Mouse (Mus musculus) telencephalon, adult 2 months (tissue): ENCODE data around the gene Gm5767.
A peak's percentile ranks its signal among the peaks of the same experiment; 100 is the strongest.

Experiments
- DNase-seq: peaks from one replicate; pipeline ENCODE4 v3.0.0-alpha.2; 2011; ENCODE audit warnings: low read depth, low spot score

Gm5767 gene

GRCm38 (mm10) chr16:8670041-8671035, 10.2 kb upstream of the Gm5767 start:
- peak; percentile 48 for DNase-seq

- peak; percentile 54 for DNase-seq
Observed at GRCm38 (mm10) chr16:8671551-8672349, 8.8 kb upstream of the Gm5767 start, which contains the start of gene Carhsp1. TSS of gene Carhsp1 (minus strand) at chr16:8672155.

- DNase-seq, result no peak
Observed at GRCm38 (mm10) chr16:8672350-8672687, 8.3 kb upstream of the Gm5767 start.

- DNase-seq, result no peak
Observed at GRCm38 (mm10) chr16:8672811-8673210, 7.8 kb upstream of the Gm5767 start.

- DNase-seq, result no peak
Observed at GRCm38 (mm10) chr16:8673343-8673742, 7.2 kb upstream of the Gm5767 start.

GRCm38 (mm10) chr16:8674165-8674564, 6.4 kb upstream of the Gm5767 start:
- no peak for DNase-seq

DNA sequence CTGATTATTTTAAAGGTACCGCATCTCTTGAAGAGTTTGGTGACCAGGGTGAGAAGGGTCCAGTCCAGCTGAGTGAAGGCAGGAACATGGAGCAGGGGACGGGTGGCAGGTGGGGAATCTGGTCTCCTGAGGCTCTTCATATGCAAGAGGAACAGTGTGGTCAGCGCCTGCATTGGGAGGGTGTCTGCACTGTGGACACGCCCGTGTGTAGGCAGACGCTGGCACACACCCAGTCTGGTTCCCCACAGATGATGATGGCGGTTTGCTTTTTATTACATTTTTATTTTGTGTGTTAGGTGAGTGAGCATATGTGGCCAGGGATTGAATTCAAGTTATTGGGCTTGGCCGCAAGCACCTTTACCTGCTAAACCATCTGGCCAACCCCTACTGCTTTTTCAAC, 5.0 kb upstream of the Gm5767 start:
- no peak for DNase-seq

GRCm38 (mm10) chr16:8676228-8676627, 4.3 kb upstream of the Gm5767 start:
- no peak for DNase-seq

DNA sequence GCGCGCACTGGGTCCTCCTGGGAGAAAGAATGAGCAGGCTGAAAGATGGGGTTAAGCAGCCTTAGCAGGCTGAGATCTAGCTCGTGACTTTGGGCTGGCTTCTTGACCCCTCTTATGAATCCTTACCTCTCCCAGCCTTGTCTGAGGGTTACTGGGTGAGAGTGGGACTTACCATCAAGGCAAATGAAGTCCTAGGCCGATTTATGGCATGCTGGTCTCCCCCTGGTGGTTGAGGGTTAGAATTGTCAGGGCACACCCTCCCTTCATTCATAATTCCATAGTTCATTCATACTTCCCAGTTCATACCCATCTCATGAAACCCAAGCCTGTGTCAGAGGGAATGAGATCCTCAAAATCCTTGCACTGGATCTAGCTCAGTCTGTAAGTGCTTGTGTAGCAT, 3.8 kb upstream of the Gm5767 start:
- no peak for DNase-seq

- DNase-seq, result no peak
Observed at GRCm38 (mm10) chr16:8678035-8678434, 2.5 kb upstream of the Gm5767 start.

GRCm38 (mm10) chr16:8678676-8679075, 1.9 kb upstream of the Gm5767 start:
- no peak for DNase-seq

- DNase-seq, result no peak
Observed at GRCm38 (mm10) chr16:8679780-8680179, 790 bp upstream of the Gm5767 start.

DNA sequence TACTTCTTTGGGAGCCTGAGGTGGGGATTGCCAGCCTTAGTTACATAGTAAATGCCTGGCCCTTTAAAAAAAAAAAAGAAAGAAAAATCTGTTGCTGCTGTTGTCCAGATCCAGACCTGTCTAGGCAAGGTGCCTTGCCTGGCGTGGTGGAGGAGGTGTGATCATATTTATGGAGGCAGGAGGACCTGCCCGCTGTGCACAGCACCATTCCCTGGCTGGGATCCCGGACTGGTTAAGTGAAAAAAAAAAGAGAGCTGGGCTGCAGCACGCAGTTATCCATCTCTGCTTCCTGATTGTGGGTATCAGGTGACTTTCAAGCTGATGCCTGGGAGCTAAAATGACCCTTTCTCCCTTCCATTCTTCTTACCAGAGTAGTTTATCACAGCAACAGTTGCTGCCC, 4.5 kb downstream of the Gm5767 start:
- DNase-seq, result no peak

GRCm38 (mm10) chr16:8686121-8686870, 5.7 kb downstream of the Gm5767 start:
- DNase-seq, result no peak

DNA sequence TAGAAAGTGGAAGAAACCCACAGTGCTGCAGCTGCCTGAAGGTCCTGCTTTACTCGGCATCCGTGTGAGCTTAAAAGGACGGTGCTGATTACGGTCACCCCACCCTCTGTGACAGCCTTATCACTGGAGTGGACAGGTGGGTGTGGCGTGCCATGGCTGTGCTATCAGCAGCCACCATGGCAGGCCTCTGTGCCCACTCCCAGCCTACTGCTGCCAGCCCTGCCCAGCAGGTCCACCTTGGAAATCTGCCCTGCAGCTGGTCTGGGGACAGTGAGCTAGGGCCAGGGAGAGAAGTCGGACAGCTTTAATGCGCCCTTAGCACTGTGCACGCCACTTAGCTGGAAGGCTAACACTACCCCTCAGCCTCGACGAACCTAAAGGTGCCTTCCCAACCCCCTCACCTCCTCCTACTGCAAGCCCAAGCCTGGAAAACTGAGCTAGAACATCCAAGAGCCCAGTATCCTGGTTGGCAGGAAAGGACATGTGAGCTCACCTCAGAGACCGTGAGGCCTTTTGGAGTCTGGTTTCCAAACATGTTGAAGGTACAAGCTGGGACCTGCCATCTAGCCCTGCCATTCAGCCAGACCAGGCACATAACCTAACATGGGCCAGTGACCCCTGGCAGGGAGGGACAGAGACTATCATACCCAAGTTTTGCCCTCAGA, 6.4 kb downstream of the Gm5767 start:
- no peak for DNase-seq

DNA sequence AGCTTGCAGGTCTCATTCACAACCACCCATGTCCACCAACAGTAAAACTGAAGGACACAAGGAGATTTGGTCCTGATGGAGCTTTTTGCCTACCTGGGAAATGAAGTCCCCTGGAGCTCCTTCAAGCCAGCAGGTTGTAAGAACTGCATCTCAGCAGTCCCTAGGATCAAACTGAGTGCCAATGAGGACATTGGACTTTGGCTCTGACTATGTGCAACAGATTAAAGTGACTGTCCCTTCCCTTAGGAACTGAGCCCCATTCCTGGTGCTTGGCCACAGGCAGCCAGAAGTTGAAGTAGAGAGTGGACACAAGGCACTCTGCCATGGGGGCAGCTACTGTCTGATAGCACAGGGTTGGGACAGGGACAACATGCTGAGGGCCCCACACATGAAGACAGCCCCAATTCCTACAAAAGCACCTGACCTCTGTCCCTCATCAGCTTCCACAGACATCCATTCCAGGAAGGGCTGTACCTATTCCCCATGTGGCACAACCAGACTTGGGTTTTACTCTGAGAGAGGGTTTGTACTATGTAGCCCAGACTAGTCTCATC, 7.1 kb downstream of the Gm5767 start:
- DNase-seq, result no peak

DNA sequence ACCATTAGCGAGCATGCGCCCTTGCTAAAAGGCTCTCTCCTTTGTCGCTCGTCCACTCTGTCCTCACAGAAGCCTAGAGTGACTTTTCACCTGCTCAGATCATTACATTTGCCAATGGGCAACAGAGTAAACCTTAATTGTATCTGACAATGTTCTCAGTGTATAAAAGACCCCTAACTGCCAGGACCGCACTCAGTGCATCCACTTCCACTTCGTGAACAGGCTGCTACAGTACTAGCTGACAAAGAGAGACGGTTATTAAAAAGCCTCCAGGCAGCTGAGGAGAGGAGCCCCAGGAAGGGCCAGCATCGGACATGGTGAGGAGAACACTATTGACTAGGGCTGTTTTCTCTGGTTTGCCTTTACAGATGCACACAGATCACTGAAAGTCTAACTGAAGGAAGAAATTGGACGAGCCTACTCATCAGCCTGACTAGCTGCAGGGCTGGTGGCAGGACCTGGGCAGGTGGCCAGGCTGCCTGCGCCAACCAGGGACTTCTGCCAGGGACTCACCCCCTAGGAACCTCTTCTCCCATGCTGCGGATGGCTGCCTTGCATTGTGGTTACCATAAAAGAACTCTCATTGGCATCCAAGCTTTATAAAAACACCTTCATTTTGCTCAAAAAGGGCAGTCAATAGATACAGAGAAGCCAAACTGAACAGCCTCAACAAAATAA, 9.5 kb downstream of the Gm5767 start:
- no peak for DNase-seq

- DNase-seq, result no peak
Observed at GRCm38 (mm10) chr16:8691206-8691605, 10.6 kb downstream of the Gm5767 start.

GRCm38 (mm10) chr16:8699556-8699955, 19.0 kb downstream of the Gm5767 start:
- DNase-seq, result no peak

DNA sequence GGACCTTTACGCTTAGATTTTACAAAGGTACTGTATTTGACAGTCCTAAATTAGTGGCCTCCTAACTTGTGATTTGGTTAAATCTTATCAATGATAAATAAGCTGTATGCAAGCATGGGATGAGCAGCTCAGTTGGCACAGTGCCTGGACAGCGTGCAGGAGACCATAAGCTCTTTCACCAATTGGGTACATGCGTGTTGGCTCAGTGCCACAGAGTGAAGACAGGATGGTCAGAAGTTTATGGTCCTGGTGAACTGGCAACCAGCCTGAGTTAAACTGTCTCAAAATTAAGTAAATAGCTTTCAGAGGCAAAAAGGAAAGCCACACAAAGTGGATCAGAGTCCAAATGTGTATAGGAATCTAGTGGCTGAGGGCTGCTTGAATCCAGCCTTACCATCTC, 20.0 kb downstream of the Gm5767 start:
- DNase-seq, result no peak
